Mouse (Mus musculus): ENCODE data around the gene A830031A19Rik. TPM values are rescaled to one million over a fixed set of nuclear protein-coding genes. Genes with fewer than 3 reads are reported as not detected.

The A830031A19Rik gene
- polyA plus RNA-seq, 1 experiment from 2014 or later: not detected

DNA sequence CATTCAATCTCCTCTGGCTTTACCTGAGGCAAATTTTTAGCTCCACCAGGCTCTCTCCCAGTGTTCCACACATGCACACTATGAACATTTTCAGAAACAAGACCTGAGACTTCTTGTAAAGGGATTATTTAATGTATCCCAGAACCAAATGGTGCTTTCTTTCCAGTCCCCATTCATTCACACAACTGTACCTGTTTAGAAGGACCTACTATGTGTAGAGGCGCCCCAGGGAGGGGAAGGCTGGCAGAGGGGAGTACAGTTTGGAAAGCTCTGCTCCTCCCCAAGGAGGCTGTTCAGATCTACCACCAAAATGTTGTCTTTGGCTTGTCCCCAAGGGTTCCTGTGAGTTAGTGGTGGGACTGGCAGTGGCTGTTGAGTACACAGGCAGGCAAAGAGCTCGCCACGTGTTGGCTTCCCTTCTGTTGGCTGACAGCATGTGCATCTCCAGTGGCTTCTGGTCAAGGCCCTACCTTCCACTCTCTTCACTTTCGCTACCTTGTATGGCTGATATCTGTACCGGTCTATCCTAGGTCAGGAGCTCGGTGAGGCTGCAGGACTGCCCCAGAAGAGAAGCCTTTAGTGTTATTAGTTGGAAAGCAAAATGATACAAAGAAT, 28.4 kb upstream of the A830031A19Rik start:
- Histone ChIP-seq H3K9ac (replicated peaks; ENCODE audit: low read depth) (no peak overlapping the region), H3K4me3 (ENCODE audit: low read depth, low read length) (no peak overlapping the region), H3K27me3 (replicated peaks; ENCODE audit: insufficient read depth, low read length) (no peaks in the 10 kb centered on the region), H3K9me3 (ENCODE audit: low read length) (no peaks in the 10 kb centered on the region), H3K27ac (ENCODE audit: low read length) (no peak overlapping the region), H3K36me3 (ENCODE audit: insufficient read depth, low read length) (no peaks in the 10 kb centered on the region), H3K4me2 (replicated peaks; ENCODE audit: low read depth, low read length) (no peak overlapping the region), H3K4me1 (ENCODE audit: insufficient read depth, low read depth, low read length) (no peaks in the 10 kb centered on the region)
- no peak for TF ChIP-seq CTCF (IDR thresholded peaks at IDR 0.05)
- TF ChIP-seq EP300 (IDR thresholded peaks at IDR 0.05): no peak
- no peak for DNase-seq (ENCODE audit: low spot score)
- 79% methylated on average over 6 of the region's 6 CpGs for WGBS
- ATAC-seq: no peak

DNA sequence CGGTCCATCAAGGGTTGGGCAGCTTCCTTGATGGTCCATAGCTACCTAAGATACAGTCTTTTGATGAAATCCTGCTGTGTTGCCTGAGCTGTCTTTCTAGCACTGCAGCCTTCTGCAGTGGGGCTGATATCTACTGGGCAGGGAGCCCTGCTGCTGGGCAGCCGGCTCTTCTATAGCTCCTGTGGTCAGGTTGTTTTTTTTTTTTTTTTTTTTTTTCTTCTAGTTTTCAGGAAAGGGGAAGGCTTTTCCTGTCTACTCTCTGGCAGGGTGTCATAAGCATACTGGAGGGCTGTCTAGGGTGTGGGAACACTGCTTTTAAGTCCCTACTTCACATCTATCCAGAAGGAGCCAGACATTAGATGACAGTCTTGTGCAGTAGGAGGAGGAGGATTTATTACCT, 27.5 kb upstream of the A830031A19Rik start:
- H3K27me3 ChIP-seq (replicated peaks; ENCODE audit: insufficient read depth, low read length): no peaks in the 10 kb centered on the region
- TF ChIP-seq EP300 (IDR thresholded peaks at IDR 0.05) (no peak), CTCF (IDR thresholded peaks at IDR 0.05) (no peak)
- DNase-seq (ENCODE audit: low spot score) (no peak), ATAC-seq (no peak)
- no peak overlapping the region for H3K4me3 ChIP-seq (ENCODE audit: low read depth, low read length)
- no peaks in the 10 kb centered on the region for H3K4me1 ChIP-seq (ENCODE audit: insufficient read depth, low read depth, low read length)
- H3K36me3 ChIP-seq (ENCODE audit: insufficient read depth, low read length): no peaks in the 10 kb centered on the region
- H3K9ac ChIP-seq (replicated peaks; ENCODE audit: low read depth): no peak overlapping the region
- H3K27ac ChIP-seq (ENCODE audit: low read length): no peak overlapping the region
- 57% methylated on average over 2 of the region's 2 CpGs for WGBS
- no peaks in the 10 kb centered on the region for H3K9me3 ChIP-seq (ENCODE audit: low read length)
- H3K4me2 ChIP-seq (replicated peaks; ENCODE audit: low read depth, low read length): no peak overlapping the region

- Histone ChIP-seq H3K36me3 (ENCODE audit: insufficient read depth, low read length) (no peaks in the 10 kb centered on the region), H3K4me1 (ENCODE audit: insufficient read depth, low read depth, low read length) (no peaks in the 10 kb centered on the region), H3K27ac (ENCODE audit: low read length) (no peak overlapping the region), H3K27me3 (replicated peaks; ENCODE audit: insufficient read depth, low read length) (no peaks in the 10 kb centered on the region), H3K4me3 (ENCODE audit: low read depth, low read length) (no peak overlapping the region), H3K4me2 (replicated peaks; ENCODE audit: low read depth, low read length) (no peak overlapping the region), H3K9ac (replicated peaks; ENCODE audit: low read depth) (no peak overlapping the region), H3K9me3 (ENCODE audit: low read length) (no peaks in the 10 kb centered on the region)
- ATAC-seq (no peak), DNase-seq (ENCODE audit: low spot score) (no peak)
- no peak for TF ChIP-seq EP300 (IDR thresholded peaks at IDR 0.05)
- no peak for TF ChIP-seq CTCF (IDR thresholded peaks at IDR 0.05)
- 93% methylated on average over 3 of the region's 3 CpGs for WGBS
Measured at GRCm38 (mm10) chr11:24101625-24102024, 26.8 kb upstream of the A830031A19Rik start.

GRCm38 (mm10) chr11:24100449-24101070, 25.7 kb upstream of the A830031A19Rik start:
- no peaks in the 10 kb centered on the region for H3K4me1 ChIP-seq (ENCODE audit: insufficient read depth, low read depth, low read length)
- 66% methylated on average over 4 of the region's 4 CpGs for WGBS
- no peak for ATAC-seq

GRCm38 (mm10) chr11:24099886-24100293, 25.0 kb upstream of the A830031A19Rik start:
- 8% methylated on average over 7 of the region's 7 CpGs for WGBS
- H3K4me2 ChIP-seq (replicated peaks; ENCODE audit: low read depth, low read length): no peak overlapping the region
- TF ChIP-seq EP300 (IDR thresholded peaks at IDR 0.05) (no peak), CTCF (IDR thresholded peaks at IDR 0.05) (no peak)
- DNase-seq (ENCODE audit: low spot score) (no peak), ATAC-seq (no peak)
- no peaks in the 10 kb centered on the region for H3K4me1 ChIP-seq (ENCODE audit: insufficient read depth, low read depth, low read length)
- no peaks in the 10 kb centered on the region for H3K36me3 ChIP-seq (ENCODE audit: insufficient read depth, low read length)
- no peak overlapping the region for H3K9ac ChIP-seq (replicated peaks; ENCODE audit: low read depth)
- H3K27me3 ChIP-seq (replicated peaks; ENCODE audit: insufficient read depth, low read length): no peaks in the 10 kb centered on the region
- H3K4me3 ChIP-seq (ENCODE audit: low read depth, low read length): no peak overlapping the region
- no peak overlapping the region for H3K27ac ChIP-seq (ENCODE audit: low read length)
- no peaks in the 10 kb centered on the region for H3K9me3 ChIP-seq (ENCODE audit: low read length)

More at GRCm38 (mm10) chr11:24100449-24101070, 25.7 kb upstream of the A830031A19Rik start:
- Histone ChIP-seq H3K4me3 (ENCODE audit: low read depth, low read length) (no peak overlapping the region), H3K4me2 (replicated peaks; ENCODE audit: low read depth, low read length) (no peak overlapping the region), H3K36me3 (ENCODE audit: insufficient read depth, low read length) (no peaks in the 10 kb centered on the region), H3K27me3 (replicated peaks; ENCODE audit: insufficient read depth, low read length) (no peaks in the 10 kb centered on the region), H3K27ac (ENCODE audit: low read length) (no peak overlapping the region), H3K9me3 (ENCODE audit: low read length) (no peaks in the 10 kb centered on the region), H3K9ac (replicated peaks; ENCODE audit: low read depth) (no peak overlapping the region)
- TF ChIP-seq EP300 (IDR thresholded peaks at IDR 0.05) (no peak), CTCF (IDR thresholded peaks at IDR 0.05) (no peak)
- DNase-seq (ENCODE audit: low spot score): no peak

GRCm38 (mm10) chr11:24099215-24099614, 24.4 kb upstream of the A830031A19Rik start:
- no peaks in the 10 kb centered on the region for H3K27me3 ChIP-seq (replicated peaks; ENCODE audit: insufficient read depth, low read length)
- H3K4me3 ChIP-seq (ENCODE audit: low read depth, low read length): no peak overlapping the region
- H3K9me3 ChIP-seq (ENCODE audit: low read length): no peaks in the 10 kb centered on the region
- no peak overlapping the region for H3K9ac ChIP-seq (replicated peaks; ENCODE audit: low read depth)
- H3K27ac ChIP-seq (ENCODE audit: low read length): no peak overlapping the region
- WGBS: 75% methylated on average over 10 of the region's 10 CpGs
- no peaks in the 10 kb centered on the region for H3K4me1 ChIP-seq (ENCODE audit: insufficient read depth, low read depth, low read length)
- TF ChIP-seq EP300 (IDR thresholded peaks at IDR 0.05) (no peak), CTCF (IDR thresholded peaks at IDR 0.05) (no peak)
- no peak overlapping the region for H3K4me2 ChIP-seq (replicated peaks; ENCODE audit: low read depth, low read length)
- ATAC-seq (no peak), DNase-seq (ENCODE audit: low spot score) (no peak)
- no peaks in the 10 kb centered on the region for H3K36me3 ChIP-seq (ENCODE audit: insufficient read depth, low read length)

All from lung, postnatal 0 days (tissue).